Mouse (Mus musculus) neural tube, embryonic 12.5 days (tissue): Measurements from ENCODE around the gene Setd2. TPM values are rescaled to one million over a fixed set of nuclear protein-coding genes. Genes with fewer than 3 reads are reported as not detected.

Source experiments
- ATAC-seq: fragments of 200-750 bp; cut with Nextera tagmentation; 2 replicates; pipeline ENCODE4 v1.8.0; 2017; ENCODE audit warnings: low read depth, mild to moderate bottlenecking, moderate TSS enrichment, moderate library complexity; ENCODE audit not compliant: low FRiP score
- H3K27ac ChIP-seq: fragments of 300-500 bp; sonication (generic); 2 replicates; pipeline ENCODE4 v1.5.1; 2016
- H3K27me3 ChIP-seq: fragments of 300-500 bp; sonication (generic); replicated peaks from 2 replicates; pipeline ENCODE4 v1.6.1; 2016; ENCODE audit warnings: mild to moderate bottlenecking
- H3K36me3 ChIP-seq: fragments of 300-500 bp; sonication (generic); 2 replicates; pipeline ENCODE4 v1.6.1; 2016; ENCODE audit warnings: mild to moderate bottlenecking
- H3K4me1 ChIP-seq: fragments of 300-500 bp; sonication (generic); 2 replicates; pipeline ENCODE4 v1.6.1; 2016
- H3K4me2 ChIP-seq: fragments of 300-500 bp; sonication (generic); replicated peaks from 2 replicates; pipeline ENCODE4 v1.6.1; 2016; ENCODE audit warnings: mild to moderate bottlenecking
- H3K4me3 ChIP-seq: fragments of 300-500 bp; sonication (generic); 2 replicates; pipeline ENCODE4 v1.5.1; 2016
- H3K9ac ChIP-seq: fragments of 300-500 bp; sonication (generic); 2 replicates; pipeline ENCODE4 v1.6.1; 2016; ENCODE audit warnings: mild to moderate bottlenecking
- H3K9me3 ChIP-seq: fragments of 300-500 bp; sonication (generic); 2 replicates; pipeline ENCODE4 v1.6.1; 2016; ENCODE audit warnings: mild to moderate bottlenecking
- WGBS: fragments of 180-500 bp; shearing (Covaris S2); methylation state at CpG from one replicate; pipeline ENCODE4 v1.1.7; 2016; 5-methylcytosine and 5-hydroxymethylcytosine counted together
- polyA plus RNA-seq: library from polyadenylated mRNA; unstranded; fragments of >200 nt; fragmentation: Nextera tagmentation; extraction: Ambion mirVana; gene quantifications from 2 replicates; pipeline ENCODE4 v1.2.1, GENCODE M21; 2016

Setd2 gene
- polyA plus RNA-seq, 1 experiment from 2014 or later = 37.4 TPM

GRCm38 (mm10) chr9:110645219-110645618 is 112.8 kb downstream of the Setd2 start:
- ATAC-seq = no peak
- no peak overlapping the region for H3K9ac ChIP-seq
- no peak overlapping the region for H3K4me2 ChIP-seq
- H3K4me1 ChIP-seq = peaks cover 8% of the 10 kb centered on the region; the same call in 1 of the 2 replicates
- no peak overlapping the region for H3K27ac ChIP-seq
- H3K4me3 ChIP-seq = no peak overlapping the region
- H3K9me3 ChIP-seq = no peaks in the 10 kb centered on the region
- no peaks in the 10 kb centered on the region for H3K27me3 ChIP-seq
- 86% methylated on average over 9 of the region's 9 CpGs for WGBS
- no peaks in the 10 kb centered on the region for H3K36me3 ChIP-seq

GRCm38 (mm10) chr9:110649775-110650174 is 117.4 kb downstream of the Setd2 start:
- no peak overlapping the region for H3K9ac ChIP-seq
- 0 out of 2 replicates have a peak overlapping the region, but pooled peaks have one; percentile 10 for H3K4me2 ChIP-seq
- peaks cover 36% of the 10 kb centered on the region for H3K4me1 ChIP-seq
- no peaks in the 10 kb centered on the region for H3K9me3 ChIP-seq
- H3K27ac ChIP-seq = no peak overlapping the region
- H3K4me3 ChIP-seq = no peak overlapping the region
- ATAC-seq = no peak
- peaks cover 29% of the 10 kb centered on the region for H3K27me3 ChIP-seq
- H3K36me3 ChIP-seq = no peaks in the 10 kb centered on the region

GRCm38 (mm10) chr9:110651931-110652722 is 119.7 kb downstream of the Setd2 start:
- 43% methylated on average over 13 of the region's 13 CpGs for WGBS
- peaks cover 37% of the 10 kb centered on the region for H3K4me1 ChIP-seq
- H3K9ac ChIP-seq = no peak overlapping the region
- H3K27me3 ChIP-seq = peaks cover 29% of the 10 kb centered on the region
- no peak for ATAC-seq
- H3K9me3 ChIP-seq = no peaks in the 10 kb centered on the region
- H3K36me3 ChIP-seq = no peaks in the 10 kb centered on the region
- H3K4me3 ChIP-seq = no peak overlapping the region
- no peak overlapping the region for H3K27ac ChIP-seq
- H3K4me2 ChIP-seq = peak overlapping the region; percentile 99

GRCm38 (mm10) chr9:110652963-110653654 is 120.7 kb downstream of the Setd2 start:
- 18% methylated on average over 14 of the region's 14 CpGs for WGBS
- Histone ChIP-seq H3K27ac (no peak overlapping the region), H3K4me1 (peaks cover 45% of the 10 kb centered on the region), H3K9me3 (no peaks in the 10 kb centered on the region), H3K36me3 (no peaks in the 10 kb centered on the region), H3K27me3 (peaks cover 29% of the 10 kb centered on the region), H3K9ac (peak overlapping the region; percentile 64), H3K4me2 (peak overlapping the region; percentile 99), H3K4me3 (peak overlapping the region; percentile 62)
- ATAC-seq = no peak

- Histone ChIP-seq H3K9ac (peak within 1 kb of the TSS; percentile 64), H3K9me3 (no peaks in the 10 kb centered on the region), H3K4me2 (peak within 1 kb of the TSS; percentile 99), H3K27me3 (peaks cover 29% of the 10 kb centered on the region), H3K4me3 (peak within 1 kb of the TSS; percentile 62), H3K4me1 (peaks cover 45% of the 10 kb centered on the region), H3K36me3 (no peaks in the 10 kb centered on the region), H3K27ac (0 out of 2 replicates have a peak within 1 kb of the TSS, but pooled peaks have one; percentile 37)
- WGBS = under 1% methylated on average over 75 of the region's 75 CpGs
- ATAC-seq = peak; percentile 42
Measured at GRCm38 (mm10) chr9:110653655-110654461, 121.5 kb downstream of the Setd2 start, which contains the start of gene Nbeal2. Nbeal2 (minus strand) TSS chr9:110654161.

- H3K4me3 ChIP-seq = no peak overlapping the region
- no peak overlapping the region for H3K27ac ChIP-seq
- no peak for ATAC-seq
- peaks cover 4% of the 10 kb centered on the region; the same call in 1 of the 2 replicates for H3K36me3 ChIP-seq
- H3K4me1 ChIP-seq = peaks cover 37% of the 10 kb centered on the region
- WGBS = 82% methylated on average over 19 of the region's 19 CpGs
- no peak overlapping the region for H3K9ac ChIP-seq
- H3K27me3 ChIP-seq = peaks cover 29% of the 10 kb centered on the region
- peak overlapping the region; percentile 99 for H3K4me2 ChIP-seq
- no peaks in the 10 kb centered on the region for H3K9me3 ChIP-seq
Measured at GRCm38 (mm10) chr9:110654726-110655650, 122.6 kb downstream of the Setd2 start.

- Histone ChIP-seq H3K4me2 (peak overlapping the region; percentile 76), H3K27ac (0 out of 2 replicates have a peak overlapping the region, but pooled peaks have one; percentile 38), H3K9ac (no peak overlapping the region; the same call in 1 of the 2 replicates), H3K4me3 (peak overlapping the region; percentile 60; the same call in 1 of the 2 replicates), H3K27me3 (peaks cover 29% of the 10 kb centered on the region), H3K4me1 (peaks cover 37% of the 10 kb centered on the region), H3K36me3 (peaks cover 4% of the 10 kb centered on the region; the same call in 1 of the 2 replicates), H3K9me3 (no peaks in the 10 kb centered on the region)
- WGBS = 85% methylated on average over 10 of the region's 10 CpGs
- ATAC-seq = no peak
Measured at GRCm38 (mm10) chr9:110655651-110656007, 123.2 kb downstream of the Setd2 start.

- Histone ChIP-seq H3K4me1 (peaks cover 37% of the 10 kb centered on the region), H3K27ac (peak within 1 kb of the TSS; percentile 88), H3K9me3 (no peaks in the 10 kb centered on the region), H3K4me3 (peak within 1 kb of the TSS; percentile 60), H3K4me2 (peak within 1 kb of the TSS; percentile 76), H3K27me3 (peaks cover 23% of the 10 kb centered on the region), H3K36me3 (peaks cover 4% of the 10 kb centered on the region; the same call in 1 of the 2 replicates), H3K9ac (peak within 1 kb of the TSS; percentile 80)
- peak; percentile 97 for ATAC-seq
- under 1% methylated on average over 52 of the region's 52 CpGs for WGBS
Measured at GRCm38 (mm10) chr9:110656249-110657221, 124.1 kb downstream of the Setd2 start, which contains the start of gene Ccdc12. Ccdc12 (plus strand) TSS chr9:110656503.

- 80% methylated on average over 13 of the region's 13 CpGs for WGBS
- Histone ChIP-seq H3K4me3 (peak overlapping the region; percentile 60), H3K27me3 (peaks cover 13% of the 10 kb centered on the region), H3K36me3 (peaks cover 4% of the 10 kb centered on the region; the same call in 1 of the 2 replicates), H3K9ac (peak overlapping the region; percentile 80; the same call in 1 of the 2 replicates), H3K9me3 (no peaks in the 10 kb centered on the region), H3K27ac (no peak overlapping the region), H3K4me2 (peak overlapping the region; percentile 76), H3K4me1 (peaks cover 31% of the 10 kb centered on the region)
- ATAC-seq = no peak
Measured at GRCm38 (mm10) chr9:110657474-110658078, 125.2 kb downstream of the Setd2 start.

GRCm38 (mm10) chr9:110659521-110659920 is 127.1 kb downstream of the Setd2 start:
- Histone ChIP-seq H3K4me3 (no peak overlapping the region), H3K27ac (no peak overlapping the region), H3K36me3 (peaks cover 4% of the 10 kb centered on the region; the same call in 1 of the 2 replicates), H3K9me3 (no peaks in the 10 kb centered on the region), H3K4me1 (peaks cover 12% of the 10 kb centered on the region), H3K9ac (no peak overlapping the region), H3K4me2 (no peak overlapping the region), H3K27me3 (no peaks in the 10 kb centered on the region; the same call in 1 of the 2 replicates)
- whole genome bisulfite sequencing = 94% methylated on average over 12 of the region's 12 CpGs
- ATAC-seq = no peak
